Mouse (Mus musculus) T-helper 2 cell (primary cell): ENCODE data around the gene Etl4.
"Not testable (repeated sequence)": the region's sequence is repeated elsewhere in the genome, so short reads cannot be mapped to it uniquely, and the experiment has no call there.

Experiments used
- in situ Hi-C: fragments of 300-600 bp; cut with MboI, MseI; formaldehyde crosslinking; loops from one replicate; pipeline ENCODE4 v1.15.1; 2025; ENCODE audit warnings: high pct_unique_total_duplicates

Gene Etl4

DNA sequence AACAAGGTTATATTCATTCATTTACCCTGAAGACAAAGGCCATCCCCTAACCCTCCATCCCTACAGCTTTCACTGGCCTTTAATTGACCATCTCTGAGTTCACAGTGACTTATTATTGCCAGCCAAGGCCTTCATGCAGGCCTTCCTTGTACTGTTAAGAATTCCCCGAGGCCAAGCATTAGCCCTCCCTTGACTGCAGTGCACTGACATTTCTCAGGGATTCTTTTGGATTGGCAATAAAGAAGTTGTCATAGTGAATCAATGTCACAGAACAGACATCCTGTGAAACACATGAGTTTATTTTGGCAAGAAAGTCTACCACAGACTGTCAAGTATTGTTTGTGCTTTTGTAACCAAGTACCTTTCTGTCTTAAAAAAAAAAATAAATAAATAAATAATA is 257.5 kb downstream of the Etl4 start:
- in situ Hi-C loops = no loop called here

DNA sequence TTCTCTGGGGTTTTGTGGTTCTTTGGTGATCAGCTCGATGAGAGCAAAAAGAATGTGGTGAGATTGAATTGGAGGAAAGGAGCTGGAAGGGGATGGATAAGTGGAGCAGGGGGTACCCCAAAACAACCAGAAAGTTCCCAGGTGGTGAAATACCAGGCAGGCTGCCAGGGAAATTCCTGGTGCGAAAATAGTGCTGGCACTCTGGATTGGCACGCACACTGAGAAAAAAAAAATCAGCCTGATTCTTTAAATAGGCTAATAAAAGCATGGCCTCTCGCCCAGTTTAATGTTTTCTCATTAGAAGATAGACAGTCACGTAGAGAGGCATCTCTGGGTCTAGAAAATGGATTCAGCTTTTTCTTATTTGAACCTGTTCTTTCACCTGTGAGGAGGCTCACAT is 258.0 kb downstream of the Etl4 start:
- in situ Hi-C loops = no loop called here

DNA sequence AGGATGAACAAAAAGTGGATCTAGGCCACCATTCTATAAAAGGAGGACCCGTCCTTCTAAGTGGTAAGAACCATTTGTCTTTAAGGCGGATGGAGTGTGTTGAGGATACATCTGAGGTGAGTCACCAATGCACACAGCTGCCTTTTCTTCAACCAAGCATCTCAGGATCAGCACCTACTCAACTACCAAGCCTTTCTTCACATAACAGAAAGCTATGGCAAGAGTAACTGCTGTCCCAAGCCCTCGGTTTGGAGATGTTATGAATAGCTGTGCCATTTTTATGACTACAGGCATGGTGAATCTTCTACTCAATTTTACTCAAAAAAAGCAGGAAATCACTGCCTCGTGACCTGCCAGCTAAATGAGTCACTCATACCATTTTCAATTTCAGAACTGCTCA is 258.6 kb downstream of the Etl4 start:
- in situ Hi-C loops = no loop called here

DNA sequence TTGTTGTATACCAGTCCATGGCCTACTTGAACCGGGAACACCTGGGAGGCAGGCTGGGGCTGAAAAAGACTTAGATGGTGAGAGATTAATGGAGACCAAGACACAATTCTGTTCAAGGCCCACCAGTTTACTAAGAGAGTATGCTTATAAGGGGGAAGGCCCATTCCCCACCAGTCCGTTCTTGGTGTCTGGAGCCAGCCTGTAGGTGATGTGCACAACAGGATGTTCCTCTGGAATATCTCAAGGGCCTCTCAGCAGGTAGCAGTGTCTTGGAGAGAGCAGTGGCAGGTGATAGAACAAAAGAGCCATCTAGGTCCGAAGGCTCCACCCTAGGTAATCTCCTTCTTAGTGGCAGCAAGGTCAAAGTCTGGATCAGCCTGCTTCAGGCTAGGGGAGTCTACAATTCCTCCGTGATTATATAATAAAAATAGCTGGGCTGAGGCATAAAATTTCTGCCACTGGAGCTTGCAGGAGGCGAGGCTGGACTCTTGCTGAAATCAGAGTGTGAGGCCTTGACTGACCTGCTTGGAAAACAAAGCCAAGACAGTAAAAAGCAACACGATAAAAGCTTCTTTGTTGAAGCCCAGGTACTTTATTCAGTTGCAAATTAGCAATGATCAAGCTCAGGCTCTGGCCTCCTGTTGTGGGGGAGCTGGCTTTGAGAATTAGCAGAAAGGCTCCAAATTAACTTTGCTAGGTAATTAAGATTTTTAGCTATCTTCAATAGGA is 267.0 kb downstream of the Etl4 start:
- in situ Hi-C loops = not testable (repeated sequence)

DNA sequence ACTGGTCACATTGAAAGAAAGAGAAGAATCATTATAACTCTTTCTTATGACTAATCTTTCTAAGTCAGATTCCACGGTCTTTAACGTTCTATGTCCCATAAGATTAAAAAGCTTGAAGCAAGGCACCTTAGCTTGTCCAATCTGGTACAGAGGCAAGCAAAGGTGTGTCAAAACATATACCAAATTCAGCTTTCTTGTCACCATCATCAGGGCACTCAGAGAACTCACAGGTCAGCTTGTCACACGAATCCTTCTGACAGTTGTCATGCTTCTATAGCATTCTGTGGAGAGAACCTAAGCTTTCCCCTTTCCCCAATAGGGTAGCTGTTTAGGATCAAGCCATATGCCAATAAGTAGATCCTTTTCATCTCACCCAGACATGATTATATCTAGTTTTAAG is 267.7 kb downstream of the Etl4 start:
- in situ Hi-C loops = not testable (repeated sequence)

DNA sequence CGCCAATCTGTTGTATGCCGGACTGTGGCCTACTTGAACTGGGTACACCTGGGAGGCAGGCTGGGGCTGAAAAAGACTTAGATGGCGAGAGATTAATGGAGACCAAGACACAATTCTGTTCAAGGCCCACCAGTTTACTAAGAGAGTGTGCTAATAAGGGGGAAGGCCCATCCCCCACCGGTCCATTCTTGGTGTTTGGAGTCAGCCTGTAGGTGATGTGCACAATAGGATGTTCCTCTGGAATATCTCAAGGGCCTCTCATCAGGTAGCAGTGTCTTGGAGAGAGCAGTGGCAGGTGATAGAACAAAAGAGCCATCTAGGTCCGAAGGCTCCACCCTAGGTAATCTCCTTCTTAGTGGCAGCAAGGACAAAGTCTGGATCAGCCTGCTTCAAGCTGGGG is 271.0 kb downstream of the Etl4 start:
- in situ Hi-C loops = not testable (repeated sequence)

DNA sequence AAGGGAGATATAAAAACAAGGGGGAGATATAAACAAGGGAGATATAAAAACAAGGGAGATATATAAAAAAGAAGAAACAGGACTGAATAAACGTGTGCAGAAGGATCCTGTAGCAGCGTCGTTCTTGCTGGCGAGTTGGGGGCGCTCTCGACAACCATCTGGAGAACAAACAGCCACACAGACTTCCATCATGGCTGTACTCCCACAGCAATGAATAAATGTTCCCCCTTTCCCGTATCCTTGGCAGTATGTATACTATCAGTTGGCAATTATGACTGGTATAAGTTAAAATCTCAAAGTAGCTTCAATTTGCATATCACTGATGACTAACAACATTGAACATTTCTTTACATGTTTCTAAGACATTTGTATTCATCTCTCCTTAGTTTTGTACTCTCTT is 277.6 kb downstream of the Etl4 start:
- in situ Hi-C loops = not testable (repeated sequence)

DNA sequence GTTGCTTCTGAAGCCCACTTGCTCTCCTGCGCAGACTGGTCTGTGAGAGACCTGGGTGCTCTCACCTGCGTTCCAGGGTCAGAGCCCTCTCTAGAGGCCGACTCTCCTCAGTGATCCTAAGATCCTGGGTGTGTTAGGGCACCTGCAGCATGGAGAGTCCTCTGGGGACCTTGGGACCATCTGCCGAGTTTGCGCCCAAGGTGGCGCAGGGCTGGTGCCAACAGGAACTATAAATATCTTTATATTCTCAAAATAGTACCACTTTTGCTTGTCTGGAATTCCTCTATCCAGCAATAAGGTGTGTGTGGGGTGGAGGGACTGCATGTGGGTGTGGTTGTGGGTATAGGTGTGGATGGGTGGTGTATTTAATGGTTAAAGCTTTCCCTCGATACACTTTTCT is 293.4 kb downstream of the Etl4 start:
- in situ Hi-C loops = no loop called here

DNA sequence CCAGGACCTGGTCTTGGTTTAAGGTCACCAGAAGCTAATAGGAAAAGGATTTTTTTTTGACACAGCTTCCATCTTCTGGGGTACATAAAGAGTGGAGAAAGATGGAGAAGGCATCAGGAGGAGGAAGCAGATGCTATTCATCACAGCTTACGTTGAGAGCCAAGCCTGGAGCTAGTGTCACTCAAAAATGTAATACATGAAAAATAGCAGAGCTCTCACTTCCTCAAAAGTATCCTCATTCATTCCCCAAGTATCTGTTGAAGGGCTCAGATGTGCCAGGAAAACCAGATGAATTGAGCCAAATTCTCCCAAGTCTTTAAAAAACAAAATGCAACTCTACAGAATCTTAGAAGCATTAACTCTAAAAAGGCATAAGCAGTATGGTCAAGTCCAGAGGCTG is 297.1 kb downstream of the Etl4 start:
- in situ Hi-C loops = no loop called here

DNA sequence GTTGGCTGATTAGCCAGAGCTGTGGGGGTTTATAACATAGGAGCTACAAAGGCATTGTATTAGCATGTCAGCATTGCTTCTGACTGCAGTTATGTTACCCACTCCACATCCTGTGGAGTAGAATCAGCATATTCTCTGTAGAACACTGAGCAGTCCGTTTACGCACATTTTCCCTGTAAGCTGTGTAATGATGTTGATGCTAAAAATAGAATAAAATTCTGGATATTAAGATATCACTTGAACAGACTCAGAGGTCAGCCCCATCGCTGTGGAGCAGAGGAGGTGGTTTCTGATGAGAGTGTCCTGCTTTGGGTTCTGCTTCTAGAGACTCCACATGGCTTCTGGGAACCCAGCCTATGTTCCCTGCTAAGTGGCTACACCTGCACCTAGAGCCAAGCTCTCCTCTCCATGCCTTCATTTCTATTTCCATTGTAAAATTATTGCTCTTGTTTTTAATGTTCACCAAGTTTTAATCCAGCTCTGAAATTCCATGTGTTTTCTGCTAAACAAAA is 299.2 kb downstream of the Etl4 start:
- in situ Hi-C loops = no loop called here

DNA sequence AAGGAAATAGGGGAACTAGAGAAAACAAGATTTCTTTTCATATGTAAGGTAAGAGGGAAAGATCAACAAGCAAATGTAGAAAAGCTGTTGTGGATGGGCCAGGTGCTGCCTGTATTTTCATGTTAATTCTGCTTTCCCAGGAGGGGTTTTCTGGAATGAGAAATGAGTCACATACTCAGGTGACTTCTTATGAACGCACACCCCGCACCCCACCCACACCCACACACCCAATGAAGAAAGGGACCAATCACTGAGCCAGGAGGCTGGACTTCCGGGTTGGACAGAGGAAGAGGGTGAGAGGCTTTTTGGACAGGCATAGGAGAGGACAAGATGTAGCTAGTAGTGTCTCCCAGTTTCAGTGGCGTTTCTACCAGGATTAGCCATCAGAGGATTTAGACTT is 299.8 kb downstream of the Etl4 start:
- in situ Hi-C loops = no loop called here

DNA sequence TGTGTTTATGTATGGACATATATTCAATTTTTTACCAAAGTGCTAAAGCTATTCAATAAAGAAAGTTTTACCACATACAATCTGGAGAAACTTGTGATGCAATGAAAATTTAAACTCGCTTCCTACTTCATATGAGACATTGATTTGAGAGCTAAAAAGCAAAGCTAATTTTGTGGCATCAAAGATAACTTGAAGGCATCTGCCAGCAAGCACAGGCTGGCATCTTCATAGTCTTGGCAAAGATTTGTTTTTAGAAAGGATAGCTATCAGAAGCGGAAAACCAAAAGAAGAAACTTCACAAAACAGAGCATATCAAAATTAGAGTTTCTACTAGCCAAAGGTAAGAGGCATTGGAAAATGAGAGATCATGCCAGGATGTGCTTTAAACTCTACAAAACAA is 306.7 kb downstream of the Etl4 start:
- in situ Hi-C loops = no loop called here

DNA sequence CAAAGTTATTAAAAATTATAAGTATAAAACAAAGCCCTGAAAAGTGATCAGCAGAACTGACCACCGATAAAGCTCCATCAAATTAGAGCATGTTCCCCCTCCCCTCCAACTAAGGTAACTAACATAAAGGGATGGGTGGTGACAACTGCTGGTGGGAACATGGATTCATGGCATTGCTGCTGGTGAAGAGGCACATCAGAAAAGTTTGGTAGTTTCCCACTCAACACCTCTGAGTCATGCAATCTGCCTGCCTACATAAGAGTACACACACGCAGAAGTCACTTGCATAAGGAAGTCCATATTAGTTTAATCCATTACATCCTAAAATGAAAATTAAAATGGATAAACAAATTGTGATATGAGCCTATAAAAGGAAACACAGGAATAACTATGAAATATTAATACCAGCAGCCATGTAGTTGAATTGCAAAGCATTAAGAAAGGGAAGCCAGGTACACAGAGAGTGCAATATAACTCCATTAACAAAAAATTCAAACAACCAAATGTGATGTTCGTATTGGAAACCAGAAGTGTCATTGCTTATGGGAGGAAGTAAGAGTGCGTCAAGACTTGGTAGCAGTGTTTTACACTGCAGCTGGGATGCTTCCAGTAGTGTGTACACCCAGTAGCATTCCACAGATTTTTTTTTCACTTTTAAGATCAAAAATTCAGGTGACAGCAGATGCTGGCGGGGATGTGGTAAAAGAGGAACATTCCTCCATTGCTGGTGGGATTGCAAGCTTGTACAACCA is 307.3 kb downstream of the Etl4 start:
- in situ Hi-C loops = no loop called here

DNA sequence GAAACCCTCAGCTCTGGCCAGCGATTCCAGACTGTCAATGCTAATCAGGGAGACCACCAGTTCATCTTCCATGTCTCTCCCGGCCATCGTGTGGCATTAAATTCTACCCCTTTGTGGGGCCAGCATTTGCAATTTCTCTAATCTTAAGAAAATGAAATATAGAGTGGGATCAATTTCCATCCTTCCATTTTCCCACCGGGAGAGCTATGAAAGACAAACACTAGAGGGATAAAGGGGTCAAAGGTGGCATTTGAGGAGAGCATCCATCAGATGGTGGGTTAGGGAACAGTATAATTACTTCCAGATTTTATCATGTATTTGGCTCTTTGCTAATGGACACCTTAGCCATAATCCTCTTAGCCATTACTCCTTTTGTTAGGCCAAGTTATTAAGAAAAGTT is 321.8 kb downstream of the Etl4 start:
- in situ Hi-C loops = no loop called here

DNA sequence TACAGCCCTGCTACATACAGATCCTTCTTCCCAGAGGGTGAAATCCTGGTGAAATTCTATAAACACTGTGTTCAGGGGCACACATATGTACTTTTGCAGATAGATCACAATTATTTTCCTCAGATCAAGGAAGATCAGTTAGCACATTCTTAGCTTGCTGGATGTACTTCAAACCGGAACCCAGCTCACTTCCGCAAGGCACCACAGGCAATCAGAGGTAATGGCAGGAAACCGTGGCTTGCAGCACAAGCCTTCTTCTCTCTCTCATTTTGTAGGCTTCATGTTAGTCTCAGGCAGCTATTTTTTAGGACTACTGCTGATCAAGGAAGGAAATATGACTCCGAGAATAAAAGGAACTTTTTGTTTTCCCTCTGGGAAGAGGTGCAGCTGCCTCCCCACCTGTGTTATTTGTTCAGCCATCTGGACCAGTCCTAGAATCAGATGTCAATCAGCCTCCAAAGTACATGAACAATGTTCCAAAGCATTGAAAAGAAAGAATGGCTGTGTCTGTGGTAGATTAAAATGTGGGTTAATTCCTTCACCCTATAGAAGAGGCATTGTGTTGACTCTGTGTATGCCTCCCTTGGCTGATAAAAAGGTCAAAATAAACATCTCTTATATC is 338.6 kb downstream of the Etl4 start:
- in situ Hi-C loops = no loop called here

DNA sequence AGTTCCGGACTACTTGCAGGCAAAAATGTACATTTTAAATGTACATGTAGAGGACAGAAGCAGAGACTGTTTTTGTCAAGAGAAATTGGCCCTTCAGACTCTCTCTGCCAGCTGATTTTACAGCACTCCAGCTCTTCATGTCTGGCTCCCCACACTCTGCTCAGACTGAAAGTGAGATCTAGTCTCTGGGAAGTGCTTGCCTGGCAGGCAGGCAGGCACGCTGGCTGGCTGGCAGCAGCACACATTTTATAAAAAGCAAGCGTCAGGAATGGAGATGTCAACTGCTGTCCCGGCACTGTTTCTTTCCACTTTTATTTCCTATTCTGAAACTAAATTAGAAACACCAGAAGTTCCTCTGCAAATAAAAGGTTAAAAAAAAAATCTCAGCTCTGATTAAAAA is 339.8 kb downstream of the Etl4 start:
- in situ Hi-C loops = no loop called here

DNA sequence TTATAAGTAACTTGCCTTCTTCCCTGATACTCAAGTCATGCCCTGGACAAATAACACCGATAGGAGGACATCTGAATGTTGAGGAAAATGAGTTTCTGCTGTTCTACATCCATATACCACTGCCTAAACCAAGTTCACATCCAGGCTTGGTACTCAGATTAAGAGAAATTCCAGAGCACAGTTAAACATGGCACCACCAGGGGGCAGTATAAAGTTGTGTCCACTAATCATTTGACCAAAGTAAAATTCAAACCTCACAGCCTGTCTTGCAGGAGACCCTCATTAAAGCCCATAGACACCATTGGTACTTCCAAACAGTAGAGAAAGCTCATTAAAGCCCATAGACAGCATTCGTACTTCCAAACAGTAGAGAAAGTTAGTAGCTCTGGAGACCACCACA is 366.5 kb downstream of the Etl4 start:
- in situ Hi-C loops = no loop called here

DNA sequence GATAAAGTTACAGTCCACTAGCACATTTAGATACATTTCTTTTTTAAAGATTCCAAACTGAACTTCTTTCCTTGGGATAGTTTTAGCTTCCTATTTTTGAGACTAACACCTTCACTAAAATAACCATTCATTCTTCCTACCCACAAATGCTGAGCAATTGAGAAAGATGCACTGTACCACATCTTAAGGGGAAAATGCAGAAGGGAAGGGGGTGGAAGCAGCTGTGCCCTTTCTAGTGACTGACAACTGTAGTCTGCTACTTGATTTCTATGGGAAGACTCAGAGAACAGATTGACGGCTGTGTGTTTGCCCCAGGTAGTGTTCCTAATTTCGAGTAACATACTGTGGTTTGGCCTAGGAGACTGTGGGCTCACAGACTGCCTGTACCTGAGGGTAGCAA is 372.3 kb downstream of the Etl4 start:
- in situ Hi-C loops = no loop called here

DNA sequence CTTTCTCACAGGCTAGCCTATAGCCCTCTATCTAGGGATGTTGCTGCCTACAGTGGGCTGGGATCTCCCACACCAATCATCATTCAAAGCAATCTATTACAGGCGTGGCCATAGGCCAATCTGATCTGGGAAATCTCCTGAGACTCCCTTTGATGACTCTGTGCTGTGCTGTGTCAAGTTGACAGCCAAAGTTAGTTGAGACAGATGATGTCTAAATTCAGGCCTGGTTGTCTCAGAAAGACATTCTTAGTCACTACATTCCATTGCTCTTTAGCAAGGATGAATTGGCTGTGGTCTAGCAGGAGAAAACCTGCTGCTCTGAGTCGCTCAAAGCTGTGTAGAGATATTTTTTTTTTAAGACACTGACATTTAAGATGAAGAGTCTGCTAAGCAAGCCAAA is 374.8 kb downstream of the Etl4 start:
- in situ Hi-C loops = no loop called here

DNA sequence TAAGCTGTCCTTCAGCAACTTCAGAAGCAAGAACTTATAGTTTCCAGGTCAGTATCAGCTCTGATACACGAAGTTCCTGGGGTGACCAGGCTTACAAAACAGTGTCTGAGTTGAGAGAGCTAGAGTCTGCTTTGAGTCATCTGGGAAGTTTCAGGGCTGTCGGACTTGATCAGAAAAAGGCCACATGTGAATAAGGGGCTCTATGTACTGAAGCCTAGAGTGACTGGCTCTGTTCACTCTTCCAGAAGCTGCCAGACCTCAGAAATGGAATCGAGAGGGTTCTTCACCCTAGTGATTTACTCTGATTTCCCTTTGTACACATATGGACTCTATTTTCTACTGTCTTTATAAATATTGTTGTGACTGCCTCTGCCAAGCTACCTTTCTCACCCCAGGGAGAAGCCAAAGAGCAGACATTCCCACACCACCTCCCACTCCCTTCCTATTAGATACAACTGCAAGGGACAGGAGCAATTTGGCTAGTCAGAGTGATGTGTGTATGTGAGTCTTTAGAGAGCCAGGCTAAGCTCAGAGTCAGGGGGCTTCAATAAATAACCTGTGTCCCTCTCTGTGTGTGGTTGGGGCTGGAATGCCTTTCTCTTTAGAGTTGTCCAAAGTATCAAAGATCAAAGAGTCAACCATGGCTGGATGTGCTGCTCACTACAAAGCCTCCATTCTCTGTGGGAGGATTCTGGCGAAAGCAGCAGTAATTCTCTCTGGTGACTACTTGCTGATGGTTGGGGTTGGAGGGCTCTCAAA is 381.6 kb downstream of the Etl4 start:
- in situ Hi-C loops = loop anchor here (10.0 kb wide), 1 partner anchor 264 kb away; no protein-coding TSS in a partner anchor

DNA sequence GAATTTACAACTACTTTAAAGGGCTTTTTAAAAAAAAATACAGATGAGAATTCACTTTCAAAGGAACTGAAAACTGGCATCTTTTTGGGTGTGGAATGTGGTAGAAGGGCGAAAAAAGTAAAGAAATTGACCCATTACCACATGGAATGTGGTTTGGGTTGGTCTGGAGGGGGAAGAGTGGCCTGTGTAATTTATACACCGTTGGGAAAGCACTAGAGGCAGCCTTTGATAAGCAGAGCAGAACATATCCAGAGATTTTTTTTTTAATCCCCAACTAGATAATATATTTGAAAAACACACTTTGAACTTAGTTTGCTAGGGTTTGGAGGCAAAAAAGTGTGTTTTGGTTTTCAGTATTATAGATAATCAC is 382.1 kb downstream of the Etl4 start:
- in situ Hi-C loops = loop anchor here (10.0 kb wide), 1 partner anchor 263 kb away; no protein-coding TSS in a partner anchor

DNA sequence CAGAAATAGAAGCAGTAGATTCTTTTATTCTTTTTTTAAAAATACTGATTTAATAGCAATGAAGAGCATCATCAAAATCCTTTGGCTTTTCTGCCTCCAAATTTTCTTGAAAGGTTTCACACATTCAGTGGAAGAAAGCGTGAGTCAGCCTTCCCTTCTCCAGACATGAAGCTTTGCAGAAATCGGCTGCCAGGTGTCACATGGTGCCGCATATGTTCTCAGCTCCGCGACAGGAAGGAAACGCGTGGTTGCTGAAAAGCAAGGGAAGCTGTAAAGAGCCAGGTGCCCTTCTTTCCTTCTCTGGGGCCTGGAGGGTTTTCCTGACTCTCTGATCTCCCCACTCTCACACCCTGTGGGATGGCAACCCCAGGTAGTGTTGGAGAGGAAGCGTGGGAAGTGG is 383.8 kb downstream of the Etl4 start:
- in situ Hi-C loops = loop anchor here (10.0 kb wide), 1 partner anchor 261 kb away; no protein-coding TSS in a partner anchor
